Mouse (Mus musculus): ENCODE results near the gene Med12l.

- no peak for TF ChIP-seq CTCF (IDR thresholded peaks at IDR 0.05; ENCODE audit: low read depth)
- no peak for TF ChIP-seq EP300 (IDR thresholded peaks at IDR 0.05; ENCODE audit: low read depth)
Observed at GRCm38 (mm10) chr3:59297653-59298052, 292.0 kb downstream of the Med12l start.
